Mouse (Mus musculus): Measurements from ENCODE around the gene Spata9.

- TF ChIP-seq EP300 (IDR thresholded peaks at IDR 0.05) (no peak), CTCF (IDR thresholded peaks at IDR 0.05) (no peak)
Measured at GRCm38 (mm10) chr13:75941518-75942295, 25.2 kb upstream of the Spata9 start.
